Mouse (Mus musculus) CH12.LX (cell line): ENCODE data around the gene Cbfa2t3. TPM values are rescaled to one million over a fixed set of nuclear protein-coding genes. Genes with fewer than 3 reads are reported as not detected.
A peak's percentile ranks its signal among the peaks of the same experiment; 100 is the strongest.

ENCODE experiments used
- DNase-seq: peaks from one replicate; pipeline ENCODE4 v3.0.0-alpha.2; 2013; ENCODE audit errors: extremely low read depth
- H3K27ac ChIP-seq: 2 replicates; pipeline ENCODE4 v1.5.1; 2012; ENCODE audit warnings: low read depth, mild to moderate bottlenecking, control low read depth, moderate library complexity; ENCODE audit not compliant: insufficient read depth
- H3K27me3 ChIP-seq: replicated peaks from 2 replicates; pipeline ENCODE3; 2012; ENCODE audit warnings: inconsistent platforms
- H3K36me3 ChIP-seq, 2 experiments: replicated peaks in 1 of 2; 2 replicates each; pipeline versions ENCODE3 to v1.6.1; 2012; ENCODE audit warnings: inconsistent platforms in 1 of 2, low read length in 1 of 2, mild to moderate bottlenecking in 1 of 2, mixed read lengths in 1 of 2, moderate library complexity in 1 of 2; ENCODE audit not compliant: control insufficient read depth in 1 of 2, insufficient read depth in 1 of 2
- H3K4me1 ChIP-seq, 2 experiments: 2 replicates each; pipeline ENCODE4 v1.6.1; 2012; ENCODE audit warnings: inconsistent platforms in 1 of 2, moderate library complexity in 1 of 2; ENCODE audit not compliant: insufficient read depth in 2 of 2, control insufficient read depth in 1 of 2
- H3K4me2 ChIP-seq: 2 replicates; pipeline ENCODE4 v1.6.1; 2012; ENCODE audit warnings: low read depth, mild to moderate bottlenecking, control low read depth; ENCODE audit not compliant: poor library complexity, insufficient read depth, severe bottlenecking
- H3K4me3 ChIP-seq, 3 experiments: fragments of 150-350 bp in 1 of 3; sonication (generic) in 1 of 3; replicated peaks in 1 of 3; 2 replicates each; pipeline versions ENCODE3 to v1.5.1; 2011 to 2012; ENCODE audit warnings: low read depth in 2 of 3, low read length in 2 of 3, mild to moderate bottlenecking in 2 of 3, moderate library complexity in 2 of 3, control low read depth in 1 of 3, improper control_type of control experiment in 1 of 3, inconsistent platforms in 1 of 3, mixed read lengths in 1 of 3; ENCODE audit not compliant: poor library complexity in 1 of 3
- H3K79me2 ChIP-seq: replicated peaks from 2 replicates; pipeline ENCODE4 v1.6.1; 2012; ENCODE audit warnings: mild to moderate bottlenecking, moderate library complexity; ENCODE audit not compliant: control insufficient read depth, poor library complexity, insufficient read depth, severe bottlenecking; ENCODE audit errors: extremely low read depth
- H3K9ac ChIP-seq: 2 replicates; pipeline ENCODE4 v1.6.1; 2012; ENCODE audit warnings: low read depth, mild to moderate bottlenecking, control low read depth, moderate library complexity; ENCODE audit not compliant: insufficient read depth
- H3K9me3 ChIP-seq: replicated peaks from 2 replicates; pipeline ENCODE3; 2012; ENCODE audit warnings: low read length, inconsistent platforms, mixed read lengths
- BHLHE40 ChIP-seq: IDR thresholded peaks from 2 replicates; pipeline ENCODE4 v1.6.1; 2011; ENCODE audit warnings: mild to moderate bottlenecking, low read depth, low read length, improper control_type of control experiment
- CHD1 ChIP-seq: IDR thresholded peaks from 2 replicates; pipeline ENCODE4 v1.6.1; 2012; ENCODE audit warnings: low read depth, low read length, improper control_type of control experiment, inconsistent platforms
- CHD2 ChIP-seq: IDR thresholded peaks from 2 replicates; pipeline ENCODE4 v1.6.1; 2011; ENCODE audit warnings: low read length, improper control_type of control experiment
- CTCF ChIP-seq, 2 experiments: IDR thresholded peaks in 1 of 2; conservative IDR thresholded peaks in 1 of 2; 2 replicates each; pipeline ENCODE4 v1.5.1; 2011 to 2012; ENCODE audit warnings: low read depth in 2 of 2, low read length in 2 of 2, improper control_type of control experiment in 1 of 2, inconsistent platforms in 1 of 2, mild to moderate bottlenecking in 1 of 2, moderate library complexity in 1 of 2
- E2F4 ChIP-seq: IDR thresholded peaks from 2 replicates; pipeline ENCODE4 v1.6.1; 2011; ENCODE audit warnings: low read depth, low read length, improper control_type of control experiment; ENCODE audit not compliant: insufficient replicate concordance
- EP300 ChIP-seq: IDR thresholded peaks from 2 replicates; pipeline ENCODE4 v1.6.1; 2011; ENCODE audit warnings: low read length, improper control_type of control experiment
- GABPA ChIP-seq: IDR thresholded peaks from 2 replicates; pipeline ENCODE4 v1.6.1; 2012; ENCODE audit warnings: low read depth, low read length, improper control_type of control experiment, inconsistent platforms; ENCODE audit not compliant: insufficient replicate concordance
- HCFC1 ChIP-seq: IDR thresholded peaks from 2 replicates; pipeline ENCODE4 v1.6.1; 2012; ENCODE audit warnings: low read depth, mild to moderate bottlenecking, inconsistent platforms, low read length, improper control_type of control experiment
- IRF4 ChIP-seq: IDR thresholded peaks from 2 replicates; pipeline ENCODE4 v1.6.1; 2014; ENCODE audit warnings: low read depth, mild to moderate bottlenecking, inconsistent platforms, low read length, improper control_type of control experiment
- JUN ChIP-seq: IDR thresholded peaks from 2 replicates; pipeline ENCODE4 v1.6.1; 2011; ENCODE audit warnings: low read depth, mild to moderate bottlenecking, low read length, improper control_type of control experiment, moderate library complexity; ENCODE audit not compliant: insufficient read depth
- JUND ChIP-seq: conservative IDR thresholded peaks from 2 replicates; pipeline ENCODE4 v1.6.1; 2011; ENCODE audit warnings: low read depth, low read length, improper control_type of control experiment
- KAT2A ChIP-seq: IDR thresholded peaks from 2 replicates; pipeline ENCODE4 v1.6.1; 2012; ENCODE audit warnings: low read length, improper control_type of control experiment, inconsistent platforms; ENCODE audit not compliant: insufficient replicate concordance
- MAX ChIP-seq: IDR thresholded peaks from 2 replicates; pipeline ENCODE4 v1.6.1; 2011; ENCODE audit warnings: low read length, improper control_type of control experiment
- MAZ ChIP-seq: IDR thresholded peaks from 2 replicates; pipeline ENCODE4 v1.6.1; 2012; ENCODE audit warnings: low read depth, mild to moderate bottlenecking, inconsistent platforms, low read length, improper control_type of control experiment, moderate library complexity
- MEF2A ChIP-seq: IDR thresholded peaks from 2 replicates; pipeline ENCODE4 v1.6.1; 2014; ENCODE audit warnings: low read depth, mild to moderate bottlenecking, inconsistent platforms, low read length, improper control_type of control experiment, borderline replicate concordance
- MXI1 ChIP-seq: IDR thresholded peaks from 2 replicates; pipeline ENCODE4 v1.6.1; 2011; ENCODE audit warnings: mild to moderate bottlenecking, low read depth, low read length, improper control_type of control experiment
- MYC ChIP-seq: IDR thresholded peaks from 2 replicates; pipeline ENCODE4 v1.6.1; 2011; ENCODE audit warnings: low read depth, mild to moderate bottlenecking, improper control_type of control experiment, low read length
- NELFE ChIP-seq: IDR thresholded peaks from 2 replicates; pipeline ENCODE4 v1.6.1; 2011; ENCODE audit warnings: low read depth, low read length, improper control_type of control experiment
- NRF1 ChIP-seq: IDR thresholded peaks from 2 replicates; pipeline ENCODE4 v1.6.1; 2014; ENCODE audit warnings: low read depth, mild to moderate bottlenecking, inconsistent platforms, low read length, improper control_type of control experiment, moderate library complexity
- PAX5 ChIP-seq: IDR thresholded peaks from 2 replicates; pipeline ENCODE4 v1.6.1; 2012; ENCODE audit warnings: low read length, inconsistent platforms, mixed read lengths
- POLR2A ChIP-seq: IDR thresholded peaks from 2 replicates; pipeline ENCODE4 v1.6.1; 2011; ENCODE audit warnings: low read depth, mild to moderate bottlenecking, improper control_type of control experiment, low read length
- POLR2AphosphoS2 ChIP-seq: IDR thresholded peaks from 2 replicates; pipeline ENCODE4 v1.6.1; 2011; ENCODE audit warnings: low read depth, low read length, improper control_type of control experiment
- RAD21 ChIP-seq: IDR thresholded peaks from 2 replicates; pipeline ENCODE4 v1.6.1; 2011; ENCODE audit warnings: low read depth, mild to moderate bottlenecking, low read length, improper control_type of control experiment, moderate library complexity
- RCOR1 ChIP-seq: conservative IDR thresholded peaks from 2 replicates; pipeline ENCODE4 v1.6.1; 2012; ENCODE audit warnings: low read depth, mild to moderate bottlenecking, inconsistent platforms, low read length, improper control_type of control experiment
- SIN3A ChIP-seq: IDR thresholded peaks from 2 replicates; pipeline ENCODE4 v1.6.1; 2012; ENCODE audit warnings: low read length, improper control_type of control experiment, inconsistent platforms
- SMC3 ChIP-seq: IDR thresholded peaks from 2 replicates; pipeline ENCODE4 v1.6.1; 2011; ENCODE audit warnings: low read depth, low read length, improper control_type of control experiment
- TBP ChIP-seq: conservative IDR thresholded peaks from 2 replicates; pipeline ENCODE4 v1.6.1; 2011; ENCODE audit warnings: low read depth, low read length, improper control_type of control experiment
- TCF12 ChIP-seq: IDR thresholded peaks from 2 replicates; pipeline ENCODE4 v1.6.1; 2014; ENCODE audit warnings: low read depth, mild to moderate bottlenecking, inconsistent platforms, low read length, improper control_type of control experiment
- UBTF ChIP-seq: IDR thresholded peaks from 2 replicates; pipeline ENCODE4 v1.6.1; 2012; ENCODE audit warnings: low read depth, mild to moderate bottlenecking, inconsistent platforms, low read length, improper control_type of control experiment, moderate library complexity
- USF2 ChIP-seq: conservative IDR thresholded peaks from 2 replicates; pipeline ENCODE4 v1.6.1; 2011; ENCODE audit warnings: low read depth, low read length, improper control_type of control experiment
- ZC3H11A ChIP-seq: IDR thresholded peaks from 2 replicates; pipeline ENCODE4 v1.6.1; 2012; ENCODE audit warnings: low read depth, mild to moderate bottlenecking, inconsistent platforms, low read length, improper control_type of control experiment
- ZMIZ1 ChIP-seq: IDR thresholded peaks from 2 replicates; pipeline ENCODE4 v1.6.1; 2012; ENCODE audit warnings: low read depth, mild to moderate bottlenecking, inconsistent platforms, low read length, improper control_type of control experiment
- dilution Hi-C: fragments of 300-500 bp; cut with MboI; formaldehyde crosslinking; loops from 2 replicates; pipeline ENCODE4 v1.14.3; 2020; ENCODE audit warnings: low sequenced_read_pairs; ENCODE audit not compliant: extremely low pct_unique_long_range_greater_than_20kb, extremely low pct_ligation_motif_present
- in situ Hi-C: fragments of 300-500 bp; cut with MboI; formaldehyde crosslinking; loops from 3 replicates; pipeline ENCODE4 v1.14.3; 2019; ENCODE audit warnings: low sequenced_read_pairs, low pct_ligation_motif_present, low pct_unique_long_range_greater_than_20kb, mixed read lengths
- polyA plus RNA-seq: library from polyadenylated mRNA; unstranded; fragments of >175 nt; gene quantifications from 2 replicates; pipeline ENCODE4 v1.2.1, GENCODE M21; 2012; ENCODE audit warnings: low read depth; ENCODE audit not compliant: insufficient read length
- total RNA-seq, 2 experiments: library from RNA; depleted of rRNA; stranded (reverse); fragments of 300-350 nt in 1 of 2; fragments of >200 nt in 1 of 2; gene quantifications; 2 replicates each; pipeline ENCODE4 v1.2.3; 2012 to 2014

The Cbfa2t3 gene
- total and polyA plus RNA-seq, 3 experiments = 0.47 to 22.6 (median 2.1) TPM

DNA sequence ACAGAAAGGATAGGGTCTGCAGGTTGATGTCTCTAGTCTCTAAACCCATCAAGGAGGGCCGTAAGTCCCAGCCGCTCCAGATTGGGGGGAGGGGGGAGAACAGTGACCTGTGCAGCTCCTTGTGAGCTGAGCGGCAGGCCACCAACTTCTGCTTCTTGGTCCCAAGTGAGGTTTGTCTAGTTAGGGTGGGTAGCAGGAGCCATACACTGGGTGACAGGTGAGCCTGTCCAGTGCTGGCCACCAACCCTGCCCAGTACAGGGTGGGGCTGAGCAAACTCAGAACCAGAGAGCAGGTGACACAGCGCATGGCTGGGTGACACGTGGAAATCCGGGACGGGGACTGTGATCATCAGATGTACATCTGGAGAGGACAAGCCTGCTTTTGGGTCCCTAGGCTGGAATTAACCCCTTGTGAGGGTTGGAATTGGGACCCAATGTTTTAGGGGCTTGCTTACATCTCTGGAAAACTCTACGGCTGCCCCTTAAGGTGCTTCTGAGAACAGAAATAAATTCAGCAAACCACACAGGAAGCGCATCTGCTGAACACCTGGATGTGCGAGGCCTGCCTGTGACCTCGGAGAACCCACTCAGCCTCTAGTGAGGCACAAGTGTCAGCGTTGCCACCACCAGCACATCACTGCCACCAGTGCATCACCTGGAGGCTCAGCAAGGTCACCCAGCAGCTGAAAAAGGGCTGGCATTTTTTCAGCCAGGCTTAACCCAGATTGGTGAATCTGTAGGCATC is 2.7 kb upstream of the Cbfa2t3 start:
- H3K79me2 ChIP-seq = peaks cover 9% of the 10 kb centered on the region

DNA sequence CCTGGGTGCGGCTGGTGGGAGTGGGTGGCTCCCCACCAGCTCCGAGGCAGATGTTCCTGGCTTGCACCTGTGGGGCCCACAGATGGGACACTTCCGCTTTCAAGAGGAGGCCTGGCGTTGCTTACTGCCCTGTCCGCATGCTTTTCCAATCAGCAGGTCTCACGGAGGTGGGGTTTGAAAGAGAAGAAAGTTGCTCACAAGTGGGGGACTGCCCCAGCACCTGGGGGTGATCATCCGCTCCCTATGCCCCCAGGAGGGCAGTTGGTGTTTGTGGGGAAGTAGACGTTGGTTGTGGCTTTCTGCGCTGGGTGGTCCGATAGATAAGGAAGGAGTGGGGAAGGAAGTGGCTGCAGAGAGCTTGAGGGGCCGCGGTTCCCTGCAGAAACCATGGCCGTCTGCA is 1.7 kb upstream of the Cbfa2t3 start:
- Histone ChIP-seq H3K27me3 (peaks cover under 1% of the 10 kb centered on the region), H3K79me2 (peaks cover 18% of the 10 kb centered on the region), H3K4me2 (peak overlapping the region; percentile 48), H3K36me3 (peaks cover 0 to 13% of the 10 kb centered on the region in 2 experiments), H3K4me3 (no peak overlapping the region), H3K9ac (no peak overlapping the region), H3K27ac (peak overlapping the region; percentile 98), H3K4me1 (peaks cover 56 to 78% of the 10 kb centered on the region in 2 experiments), H3K9me3 (no peaks in the 10 kb centered on the region)
- in situ Hi-C loops (no loop called here), dilution Hi-C loops (no loop called here)
- DNase-seq = peak; percentile 95
- TF ChIP-seq NRF1 = peak; percentile 42; the same call in 1 of the 2 replicates
- TF ChIP-seq MAX = peak; percentile 90
- TF ChIP-seq RAD21 = no peak; the same call in none of the 2 replicates
- no peak for TF ChIP-seq POLR2AphosphoS2
- TF ChIP-seq TCF12 = peak; percentile 100
- TF ChIP-seq ZC3H11A = no peak
- TF ChIP-seq CTCF (conservative IDR thresholded peaks at IDR 0.05 in 1 of 2, IDR thresholded peaks at IDR 0.05 in 1 of 2; ENCODE audit: low read depth in 2 of 2, low read length in 2 of 2) = no peak; a peak in 1 of 4 replicates
- peak; percentile 86 for TF ChIP-seq CHD2
- peak; percentile 89 for TF ChIP-seq RCOR1
- TF ChIP-seq GABPA = no peak
- TF ChIP-seq HCFC1 = no peak; the same call in 1 of the 2 replicates
- TF ChIP-seq JUND = peak; percentile 61
- TF ChIP-seq SIN3A = peak; percentile 92
- TF ChIP-seq PAX5 = no peak
- no peak for TF ChIP-seq E2F4
- TF ChIP-seq BHLHE40 = peak; percentile 96
- 0 out of 2 replicates have a peak, but pooled peaks have one; percentile 64 for TF ChIP-seq KAT2A
- peak; percentile 81; the same call in 1 of the 2 replicates for TF ChIP-seq MXI1
- peak; percentile 96 for TF ChIP-seq EP300
- TF ChIP-seq MAZ = peak; percentile 97
- TF ChIP-seq SMC3 = peak; percentile 28; the same call in 1 of the 2 replicates
- no peak; the same call in 1 of the 2 replicates for TF ChIP-seq POLR2A
- peak; percentile 92 for TF ChIP-seq MYC
- TF ChIP-seq USF2 = no peak

More for the DNA sequence above, 2.7 kb upstream of the Cbfa2t3 start:
- H3K9ac ChIP-seq = no peak overlapping the region
- no peaks in the 10 kb centered on the region for H3K9me3 ChIP-seq
- peaks cover 3% of the 10 kb centered on the region for H3K27me3 ChIP-seq
- H3K4me2 ChIP-seq = peak overlapping the region; percentile 48
- peaks cover 0 to 4% of the 10 kb centered on the region in 2 experiments for H3K36me3 ChIP-seq
- H3K27ac ChIP-seq = peak overlapping the region; percentile 98
- H3K4me1 ChIP-seq = peaks cover 54 to 78% of the 10 kb centered on the region in 2 experiments
- peak overlapping the region in 1 of 3 experiments; percentile 26 for H3K4me3 ChIP-seq
- TF ChIP-seq ZC3H11A (no peak), JUN (no peak), TBP (0 out of 2 replicates have a peak, but pooled peaks have one; percentile 8), POLR2A (0 out of 2 replicates have a peak, but pooled peaks have one; percentile 21), USF2 (no peak), MEF2A (peak; percentile 73), ZMIZ1 (no peak), BHLHE40 (peak; percentile 76), IRF4 (peak; percentile 27; the same call in 1 of the 2 replicates), MAX (peak; percentile 91), MAZ (peak; percentile 35; the same call in 1 of the 2 replicates), TCF12 (peak; percentile 96), MXI1 (peak; percentile 87), UBTF (no peak; the same call in 1 of the 2 replicates), GABPA (no peak), CHD1 (no peak), NELFE (no peak), MYC (peak; percentile 81; the same call in 1 of the 2 replicates), E2F4 (no peak), NRF1 (peak; percentile 18; the same call in 1 of the 2 replicates)
- in situ Hi-C loops (no loop called here), dilution Hi-C loops (no loop called here)
- peak; percentile 90 for DNase-seq
